Mouse (Mus musculus): ENCODE measurements around the gene Slc35a2.
"Not testable (repeated sequence)": the region's sequence is repeated elsewhere in the genome, so short reads cannot be mapped to it uniquely, and the experiment has no call there.

Gene Slc35a2

DNA sequence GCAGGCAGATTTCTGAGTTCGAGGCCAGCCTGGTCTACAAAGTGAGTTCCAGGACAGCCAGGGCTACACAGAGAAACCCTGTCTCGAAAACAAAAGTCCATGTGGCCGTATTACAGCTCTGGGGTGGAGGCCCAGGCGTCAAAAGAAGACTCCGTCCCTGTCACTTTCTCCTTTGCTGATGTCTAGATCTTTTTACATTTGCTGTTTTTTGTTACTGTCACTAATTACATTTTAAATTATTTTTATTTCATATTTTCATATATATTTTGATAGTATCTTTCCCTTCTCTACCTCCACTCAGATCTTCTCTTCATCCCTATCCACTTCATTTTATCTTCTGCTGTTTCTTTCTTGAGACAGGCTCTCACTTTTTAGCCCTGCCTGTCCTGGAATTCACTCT is 23.9 kb downstream of the Slc35a2 start, which contains the start of gene Gm10491:
TSS of gene Gm10491 (minus strand) at position 101 of the 400 bp plus-strand sequence.
- DNase-seq (ENCODE audit: low spot score) = no peak

DNA sequence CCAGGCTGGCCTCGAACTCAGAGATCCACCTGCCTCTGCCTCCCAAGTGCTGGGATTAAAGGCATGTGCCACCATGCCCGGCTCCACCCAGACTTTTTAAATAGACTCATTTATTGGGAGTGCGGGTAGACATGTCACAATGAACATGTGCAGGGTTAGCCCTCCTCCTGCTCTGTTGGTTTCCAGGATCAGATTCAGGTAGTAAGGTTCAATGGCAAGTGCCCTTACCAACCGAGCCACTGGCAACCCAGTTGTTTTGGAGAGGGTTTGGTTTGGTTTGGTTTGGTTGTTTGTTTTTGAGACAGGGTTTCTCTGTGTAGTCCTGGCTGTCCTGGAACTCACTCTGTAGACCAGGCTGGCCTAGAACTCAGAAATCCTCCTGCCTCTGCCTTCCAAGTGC is 25.4 kb downstream of the Slc35a2 start, which contains the start of gene Gm10490:
TSS of gene Gm10490 (plus strand) at position 301 of the 400 bp plus-strand sequence.
- not testable (repeated sequence) for DNase-seq (ENCODE audit: low spot score)

DNA sequence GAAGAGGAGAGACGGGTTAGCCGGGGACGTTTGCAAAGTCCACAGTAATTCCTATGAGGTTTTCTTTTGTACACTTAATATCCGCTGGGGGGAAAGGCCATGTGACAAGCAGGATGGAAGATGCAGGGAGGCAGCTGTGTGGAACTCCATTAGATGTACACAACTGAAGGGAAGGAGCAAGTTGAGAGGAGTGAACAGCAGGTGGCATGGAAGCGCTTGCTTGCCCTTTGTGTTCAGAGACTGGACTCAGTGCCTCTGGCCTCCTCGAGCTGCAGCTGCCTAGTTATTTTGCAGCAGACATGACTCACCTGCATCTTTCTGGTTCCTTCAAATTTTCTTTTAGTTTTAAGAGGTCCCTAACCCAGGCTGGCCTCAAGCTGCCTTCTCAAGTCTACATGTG is 26.6 kb downstream of the Slc35a2 start:
- DNase-seq (ENCODE audit: low spot score) = no peak

GRCm38 (mm10) chrX:7915669-7916068 is 31.8 kb downstream of the Slc35a2 start:
- DNase-seq (ENCODE audit: low spot score) = peak; percentile 44

DNA sequence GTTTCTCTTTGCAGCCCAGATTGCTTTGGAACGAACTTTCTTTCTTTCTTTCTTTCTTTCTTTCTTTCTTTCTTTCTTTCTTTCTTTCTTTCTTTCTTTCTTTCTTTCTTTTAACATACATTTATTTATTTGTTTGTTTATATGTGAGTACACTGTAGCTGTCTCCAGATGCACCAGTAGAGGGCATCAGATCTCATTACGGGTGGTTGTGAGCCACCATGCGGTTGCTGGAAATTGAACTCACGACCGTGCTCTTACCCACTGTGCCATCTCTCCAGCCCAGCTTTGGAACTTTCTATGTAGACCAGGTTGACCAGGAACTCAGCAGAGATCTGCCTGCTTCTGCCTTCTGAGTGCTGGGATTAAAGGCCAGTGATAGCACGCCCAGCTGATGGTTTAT is 34.1 kb downstream of the Slc35a2 start:
- not testable (repeated sequence) for DNase-seq (ENCODE audit: low spot score)

DNA sequence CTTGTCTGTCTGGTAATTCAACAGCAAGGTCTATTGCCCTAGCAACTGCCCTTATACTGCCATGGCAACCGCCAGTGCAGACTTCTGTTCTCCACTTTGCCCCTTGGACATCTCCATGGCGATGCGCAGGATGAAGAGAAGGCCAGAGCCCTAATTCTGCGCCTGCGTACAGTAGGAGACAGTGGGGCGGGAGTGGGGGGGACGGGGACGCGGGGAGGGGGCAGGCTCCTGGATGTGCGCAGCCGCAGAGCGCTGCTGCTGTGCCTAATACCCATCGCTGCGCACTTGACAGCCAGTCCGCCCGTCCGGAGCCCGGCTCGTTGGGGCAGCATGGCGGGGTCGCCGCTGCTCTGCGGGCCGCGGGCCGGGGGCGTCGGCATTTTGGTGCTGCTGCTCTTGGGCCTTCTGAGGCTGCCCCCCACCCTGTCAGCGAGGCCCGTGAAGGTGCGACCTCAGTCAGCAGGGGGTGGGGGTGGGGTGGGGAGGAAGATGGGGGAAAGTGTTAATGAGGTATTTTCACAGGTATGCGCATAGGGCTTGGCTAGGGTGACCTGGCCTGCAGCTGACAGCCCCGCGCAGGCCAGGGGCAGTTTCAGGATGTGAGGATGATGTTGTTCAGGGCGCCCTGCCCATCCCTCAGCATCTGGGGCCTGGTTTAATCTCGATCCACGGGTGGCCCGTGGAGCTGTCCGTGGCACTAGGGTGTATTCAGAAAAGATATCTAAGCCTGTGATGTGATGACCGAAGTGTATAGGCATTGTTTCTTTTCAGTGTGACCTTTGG is 36.0 kb downstream of the Slc35a2 start, which contains the start of gene Pcsk1n:
TSS of gene Pcsk1n (plus strand) at position 222 of the 783 bp plus-strand sequence.
- no peak for DNase-seq (ENCODE audit: low spot score)

- no peak for DNase-seq (ENCODE audit: low spot score)
Observed at GRCm38 (mm10) chrX:7922032-7922431, 38.2 kb downstream of the Slc35a2 start.

DNA sequence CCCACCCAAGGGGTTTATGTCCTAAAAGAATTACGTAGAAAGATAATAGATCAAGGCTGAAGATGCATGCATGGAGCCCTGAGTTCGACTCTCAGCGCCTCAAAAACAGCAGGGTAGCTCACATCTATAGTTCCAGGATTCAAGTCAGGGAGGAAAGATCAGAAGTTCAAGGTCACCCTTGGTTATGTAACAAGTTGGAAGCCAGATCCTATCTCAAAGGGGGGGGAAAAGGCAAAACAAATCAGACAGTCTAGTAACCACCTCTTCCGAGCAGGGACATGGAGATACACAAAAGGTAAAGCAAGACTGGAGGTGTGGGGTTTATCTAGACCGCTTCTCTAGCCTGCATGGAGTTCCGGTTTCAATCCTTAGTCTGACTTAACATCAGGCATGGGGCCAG is 42.4 kb downstream of the Slc35a2 start:
- DNase-seq (ENCODE audit: low spot score) = no peak

DNA sequence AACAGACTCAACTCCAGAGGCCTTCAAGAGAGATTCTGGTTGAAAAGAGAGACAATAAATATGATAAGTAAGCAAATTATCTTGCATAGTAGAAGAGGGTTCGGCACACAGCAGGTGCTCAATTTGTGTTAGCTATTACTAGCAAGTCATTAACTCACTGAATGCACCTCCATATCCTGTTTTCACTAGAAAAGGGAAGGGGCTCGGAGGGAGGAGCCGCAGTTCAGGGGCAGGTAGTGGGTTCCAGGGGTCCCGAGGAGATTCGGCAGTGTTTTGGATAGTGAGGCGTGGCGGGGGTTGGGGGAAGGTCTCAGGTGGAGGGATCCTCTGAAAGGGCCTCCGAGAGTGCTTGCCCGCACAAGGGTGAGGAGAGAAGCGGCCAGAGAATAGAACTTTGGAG is 43.3 kb downstream of the Slc35a2 start:
- no peak for DNase-seq (ENCODE audit: low spot score)

DNA sequence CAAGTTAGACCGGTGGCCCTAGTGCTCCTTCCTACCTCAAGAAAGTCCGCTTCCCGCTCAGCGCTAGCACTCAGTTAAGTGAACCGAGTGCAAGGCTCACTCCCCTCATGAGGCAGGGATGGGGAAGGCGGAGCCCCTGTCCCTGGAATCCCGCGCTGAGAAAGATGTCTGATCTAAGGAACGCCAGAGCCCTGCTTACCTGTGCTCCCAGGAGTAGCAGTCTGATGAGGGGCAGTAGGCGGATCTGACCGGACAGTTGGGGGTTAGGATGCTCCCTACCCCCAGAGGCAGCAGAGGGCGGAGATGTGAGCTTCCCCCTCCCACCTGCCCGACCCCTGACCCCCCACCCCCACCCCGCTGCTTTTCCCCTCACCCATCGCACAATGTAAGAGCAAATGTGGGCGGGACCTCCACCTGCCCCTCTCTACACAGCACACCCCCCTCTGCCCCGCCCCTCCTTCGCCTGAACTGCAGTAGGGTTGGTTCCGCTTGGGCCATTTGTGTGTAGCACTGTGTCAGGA is 44.5 kb downstream of the Slc35a2 start, which contains the start of gene Eras:
TSS of gene Eras (minus strand) at position 338 of the 521 bp plus-strand sequence.
- DNase-seq (ENCODE audit: low spot score) = no peak

GRCm38 (mm10) chrX:7936874-7937273 is 53.0 kb downstream of the Slc35a2 start:
- DNase-seq (ENCODE audit: low spot score) = no peak

GRCm38 (mm10) chrX:7937667-7938066 is 53.8 kb downstream of the Slc35a2 start:
- no peak for DNase-seq (ENCODE audit: low spot score)

Data from ovary, postnatal 36 days (tissue).